Mouse (Mus musculus) heart, embryonic 12.5 days (tissue): ENCODE results near the gene Nucks1. TPM values are rescaled to one million over a fixed set of nuclear protein-coding genes. Genes with fewer than 3 reads are reported as not detected.
"Not testable (repeated sequence)": the region's sequence is repeated elsewhere in the genome, so short reads cannot be mapped to it uniquely, and the experiment has no call there.

Source experiments
- ATAC-seq: fragments of 200-750 bp; cut with Nextera tagmentation; 2 replicates; pipeline ENCODE4 v1.8.0; 2017; ENCODE audit warnings: moderate TSS enrichment, moderate library complexity; ENCODE audit not compliant: insufficient number of reproducible peaks, low FRiP score
- H3K27ac ChIP-seq: fragments of 300-500 bp; sonication (generic); 2 replicates; pipeline ENCODE4 v1.5.1; 2016; ENCODE audit warnings: mild to moderate bottlenecking, moderate library complexity; ENCODE audit not compliant: poor library complexity, severe bottlenecking
- H3K27me3 ChIP-seq: fragments of 300-500 bp; sonication (generic); replicated peaks from 2 replicates; pipeline ENCODE4 v1.6.1; 2016; ENCODE audit warnings: mild to moderate bottlenecking, moderate library complexity
- H3K36me3 ChIP-seq: fragments of 300-500 bp; sonication (generic); 2 replicates; pipeline ENCODE4 v1.6.1; 2016; ENCODE audit warnings: mild to moderate bottlenecking, moderate library complexity
- H3K4me1 ChIP-seq: fragments of 300-500 bp; sonication (generic); replicated peaks from 2 replicates; pipeline ENCODE4 v1.6.1; 2016; ENCODE audit warnings: mild to moderate bottlenecking
- H3K4me2 ChIP-seq: fragments of 300-500 bp; sonication (generic); 2 replicates; pipeline ENCODE4 v1.6.1; 2016; ENCODE audit warnings: mild to moderate bottlenecking, moderate library complexity
- H3K4me3 ChIP-seq: fragments of 300-500 bp; sonication (generic); 2 replicates; pipeline ENCODE4 v1.5.1; 2016; ENCODE audit warnings: mild to moderate bottlenecking
- H3K9ac ChIP-seq: fragments of 300-500 bp; sonication (generic); 2 replicates; pipeline ENCODE4 v1.6.1; 2016; ENCODE audit warnings: mild to moderate bottlenecking, moderate library complexity
- H3K9me3 ChIP-seq: fragments of 300-500 bp; sonication (generic); replicated peaks from 2 replicates; pipeline ENCODE4 v1.6.1; 2016; ENCODE audit warnings: mild to moderate bottlenecking, moderate library complexity
- WGBS: fragments of 180-500 bp; shearing (Covaris S2); methylation state at CpG from one replicate; pipeline ENCODE4 v1.1.7; 2016; 5-methylcytosine and 5-hydroxymethylcytosine counted together
- polyA plus RNA-seq: library from polyadenylated mRNA; unstranded; fragments of >200 nt; fragmentation: Nextera tagmentation; extraction: Ambion mirVana; gene quantifications from 2 replicates; pipeline ENCODE4 v1.2.1, GENCODE M21; 2016

The Nucks1 gene
- polyA plus RNA-seq, 1 experiment from 2014 or later: 72.9 TPM

GRCm38 (mm10) chr1:131886641-131887040, 23.7 kb upstream of the Nucks1 start:
- WGBS: 76% methylated on average over 3 of the region's 3 CpGs
- H3K4me3 ChIP-seq: no peak overlapping the region
- H3K27me3 ChIP-seq: no peaks in the 10 kb centered on the region
- no peaks in the 10 kb centered on the region for H3K4me1 ChIP-seq
- H3K9ac ChIP-seq: no peak overlapping the region
- 0 out of 2 replicates have a peak, but pooled peaks cover 3% of the 10 kb centered on the region for H3K9me3 ChIP-seq
- ATAC-seq: no peak
- H3K36me3 ChIP-seq: no peaks in the 10 kb centered on the region
- H3K27ac ChIP-seq: no peak overlapping the region
- H3K4me2 ChIP-seq: no peak overlapping the region

GRCm38 (mm10) chr1:131890043-131890658, 20.2 kb upstream of the Nucks1 start:
- Histone ChIP-seq H3K27me3 (no peaks in the 10 kb centered on the region), H3K4me1 (no peaks in the 10 kb centered on the region), H3K4me2 (no peak overlapping the region), H3K9ac (no peak overlapping the region), H3K4me3 (no peak overlapping the region), H3K9me3 (no peaks in the 10 kb centered on the region), H3K36me3 (no peaks in the 10 kb centered on the region), H3K27ac (no peak overlapping the region)
- WGBS: 66% methylated on average over 6 of the region's 6 CpGs
- no peak for ATAC-seq

- WGBS: 65% methylated on average over 4 of the region's 4 CpGs
- no peaks in the 10 kb centered on the region for H3K4me1 ChIP-seq
- H3K4me2 ChIP-seq: no peak overlapping the region
- no peak overlapping the region for H3K27ac ChIP-seq
- no peak overlapping the region for H3K9ac ChIP-seq
- no peaks in the 10 kb centered on the region for H3K36me3 ChIP-seq
- no peak overlapping the region for H3K4me3 ChIP-seq
- no peaks in the 10 kb centered on the region for H3K9me3 ChIP-seq
- no peak for ATAC-seq
- no peaks in the 10 kb centered on the region for H3K27me3 ChIP-seq
Observed at GRCm38 (mm10) chr1:131891436-131891835, 18.9 kb upstream of the Nucks1 start.

- Histone ChIP-seq H3K27ac (no peak overlapping the region), H3K9me3 (no peaks in the 10 kb centered on the region), H3K36me3 (no peaks in the 10 kb centered on the region), H3K27me3 (peaks cover 15% of the 10 kb centered on the region), H3K4me1 (no peaks in the 10 kb centered on the region), H3K4me2 (no peak overlapping the region), H3K9ac (no peak overlapping the region), H3K4me3 (no peak overlapping the region)
- no peak for ATAC-seq
- WGBS: 72% methylated on average over 4 of the region's 4 CpGs
Observed at GRCm38 (mm10) chr1:131902679-131903078, 7.7 kb upstream of the Nucks1 start.

- WGBS: 81% methylated on average over 7 of the region's 7 CpGs
- Histone ChIP-seq H3K36me3 (no peaks in the 10 kb centered on the region), H3K9me3 (no peaks in the 10 kb centered on the region), H3K4me3 (no peak overlapping the region), H3K4me2 (no peak overlapping the region), H3K9ac (no peak overlapping the region), H3K27ac (no peak overlapping the region), H3K4me1 (no peaks in the 10 kb centered on the region), H3K27me3 (peaks cover 21% of the 10 kb centered on the region)
- no peak for ATAC-seq
Observed at GRCm38 (mm10) chr1:131903251-131903650, 7.1 kb upstream of the Nucks1 start.

- no peak for ATAC-seq
- 19% methylated on average over 1 of the region's 1 CpGs for WGBS
Observed at GRCm38 (mm10) chr1:131905497-131905896, 4.8 kb upstream of the Nucks1 start.

GRCm38 (mm10) chr1:131908456-131908855, 1.9 kb upstream of the Nucks1 start:
- Histone ChIP-seq H3K27me3 (peaks cover 23% of the 10 kb centered on the region), H3K9me3 (no peaks in the 10 kb centered on the region), H3K27ac (no peak overlapping the region), H3K4me2 (no peak overlapping the region), H3K9ac (no peak overlapping the region), H3K36me3 (peaks cover 3% of the 10 kb centered on the region; the same call in 1 of the 2 replicates), H3K4me1 (peaks cover 8% of the 10 kb centered on the region), H3K4me3 (no peak overlapping the region)
- WGBS: 78% methylated on average over 3 of the region's 3 CpGs
- ATAC-seq: no peak

More at GRCm38 (mm10) chr1:131905497-131905896, 4.8 kb upstream of the Nucks1 start:
- no peaks in the 10 kb centered on the region for H3K9me3 ChIP-seq
- H3K4me2 ChIP-seq: no peak overlapping the region
- no peak overlapping the region for H3K9ac ChIP-seq
- no peaks in the 10 kb centered on the region for H3K4me1 ChIP-seq
- no peak overlapping the region for H3K27ac ChIP-seq
- no peak overlapping the region for H3K4me3 ChIP-seq
- no peaks in the 10 kb centered on the region for H3K36me3 ChIP-seq
- H3K27me3 ChIP-seq: peaks cover 23% of the 10 kb centered on the region

- 88% methylated on average over 2 of the region's 2 CpGs for WGBS
Observed at GRCm38 (mm10) chr1:131909236-131909635, 1.1 kb upstream of the Nucks1 start.

GRCm38 (mm10) chr1:131910674-131911558, 582 bp downstream of the Nucks1 start:
- H3K27ac ChIP-seq: peak overlapping the region; percentile 95
- peak overlapping the region; percentile 96 for H3K9ac ChIP-seq
- peak; percentile 84 for ATAC-seq
- no peaks in the 10 kb centered on the region for H3K9me3 ChIP-seq
- H3K27me3 ChIP-seq: peaks cover 23% of the 10 kb centered on the region
- H3K36me3 ChIP-seq: peaks cover 4% of the 10 kb centered on the region; the same call in 1 of the 2 replicates
- H3K4me1 ChIP-seq: peaks cover 14% of the 10 kb centered on the region
- under 1% methylated on average over 87 of the region's 88 CpGs for WGBS
- H3K4me2 ChIP-seq: peak overlapping the region; percentile 74
- H3K4me3 ChIP-seq: peak overlapping the region; percentile 91

More at GRCm38 (mm10) chr1:131909236-131909635, 1.1 kb upstream of the Nucks1 start:
- not testable (repeated sequence) for H3K27ac ChIP-seq, H3K4me1 ChIP-seq, H3K4me3 ChIP-seq, ATAC-seq, H3K4me2 ChIP-seq, H3K36me3 ChIP-seq, H3K9me3 ChIP-seq, H3K9ac ChIP-seq
- peaks cover 23% of the 10 kb centered on the region for H3K27me3 ChIP-seq

GRCm38 (mm10) chr1:131917634-131918033, 7.3 kb downstream of the Nucks1 start:
- Histone ChIP-seq H3K4me2 (no peak overlapping the region), H3K9ac (no peak overlapping the region), H3K27ac (no peak overlapping the region), H3K36me3 (peaks cover 37% of the 10 kb centered on the region), H3K4me1 (peaks cover 13% of the 10 kb centered on the region), H3K4me3 (no peak overlapping the region), H3K27me3 (no peaks in the 10 kb centered on the region), H3K9me3 (no peaks in the 10 kb centered on the region)
- 58% methylated on average over 6 of the region's 6 CpGs for WGBS
- no peak for ATAC-seq

- Histone ChIP-seq H3K9me3 (no peaks in the 10 kb centered on the region), H3K4me1 (peaks cover 13% of the 10 kb centered on the region), H3K27me3 (no peaks in the 10 kb centered on the region), H3K4me2 (no peak overlapping the region), H3K36me3 (peaks cover 46% of the 10 kb centered on the region), H3K27ac (no peak overlapping the region), H3K4me3 (no peak overlapping the region), H3K9ac (no peak overlapping the region)
- WGBS: 95% methylated on average over 2 of the region's 2 CpGs
- ATAC-seq: no peak
Observed at GRCm38 (mm10) chr1:131919052-131919451, 8.7 kb downstream of the Nucks1 start.
